Mouse (Mus musculus) cerebellum, postnatal 4 days (tissue): ENCODE results near the gene Fundc1.
"Not testable (repeated sequence)": the region's sequence is repeated elsewhere in the genome, so short reads cannot be mapped to it uniquely, and the experiment has no call there.

Source experiments
- DNase-seq, 2 experiments: peaks; one replicate each; pipeline ENCODE4 v3.0.0; 2022; ENCODE audit warnings: low spot score in 2 of 2, mixed read lengths in 1 of 2

Gene Fundc1

DNA sequence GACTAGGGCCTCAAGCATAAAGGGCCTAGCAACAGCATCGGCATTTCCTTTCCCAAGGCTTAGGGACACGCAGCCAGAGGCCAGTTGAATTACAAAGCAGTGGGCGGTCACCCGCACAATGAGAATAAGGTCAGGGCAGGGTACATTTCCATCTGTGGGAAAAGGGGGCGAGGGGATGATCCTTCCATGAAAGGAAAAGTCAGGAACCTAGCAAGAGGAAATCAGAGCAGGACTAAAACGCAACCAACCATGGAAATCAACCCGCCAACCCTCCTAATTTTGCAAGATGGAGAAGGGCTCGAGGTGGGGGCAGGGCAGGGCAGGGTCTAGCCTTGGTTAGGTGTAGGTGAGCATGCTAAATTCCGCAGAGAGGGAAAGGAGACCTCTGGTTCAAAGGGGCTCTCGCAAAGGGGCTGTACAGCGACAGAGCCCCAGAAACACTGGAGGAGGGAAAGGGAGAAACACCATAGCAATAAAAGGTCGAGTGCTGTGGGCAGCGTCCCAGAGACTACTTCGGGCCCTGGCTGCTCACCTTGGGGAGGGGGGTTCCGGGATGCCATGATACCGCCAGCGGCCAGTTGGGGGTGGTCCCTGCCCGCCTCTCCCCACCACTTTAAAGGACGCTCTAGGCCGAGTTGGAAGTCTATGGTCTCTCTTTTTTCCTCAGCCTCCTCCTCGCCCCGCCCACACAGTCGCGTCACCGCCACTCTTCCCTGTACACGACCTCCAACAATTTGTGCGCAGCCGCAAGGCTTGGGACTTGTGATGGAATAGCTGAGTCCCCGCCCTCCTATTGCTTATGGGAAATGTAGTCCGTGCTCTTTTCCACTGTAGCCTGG is at the start of gene Fundc1:
Gene Fundc1, minus strand, starts transcription at position 705 of the 839 bp plus-strand sequence.
- peak; percentile 70 to 86 for DNase-seq

DNA sequence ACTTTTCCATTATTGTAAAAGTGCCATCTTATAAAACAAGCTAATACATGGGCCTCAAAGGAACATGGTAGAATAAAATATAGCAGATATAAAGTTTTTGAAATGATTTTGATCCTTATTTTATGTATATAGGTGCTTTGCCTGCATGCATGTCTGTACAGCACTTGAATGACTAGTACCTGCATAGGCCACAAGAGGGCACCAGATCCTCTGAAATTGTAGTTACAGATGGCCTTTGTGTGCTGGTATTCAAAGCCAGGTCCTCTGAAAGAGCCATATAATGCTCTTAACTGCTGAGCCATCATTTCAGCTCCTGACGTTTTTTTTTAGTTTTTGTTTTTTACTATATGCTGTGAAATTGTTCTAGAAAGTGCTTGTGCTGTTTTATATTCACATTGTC is 39.1 kb upstream of the Fundc1 start:
- DNase-seq, result no peak

GRCm38 (mm10) chrX:17608763-17609162 is 36.6 kb upstream of the Fundc1 start:
- no peak for DNase-seq

DNA sequence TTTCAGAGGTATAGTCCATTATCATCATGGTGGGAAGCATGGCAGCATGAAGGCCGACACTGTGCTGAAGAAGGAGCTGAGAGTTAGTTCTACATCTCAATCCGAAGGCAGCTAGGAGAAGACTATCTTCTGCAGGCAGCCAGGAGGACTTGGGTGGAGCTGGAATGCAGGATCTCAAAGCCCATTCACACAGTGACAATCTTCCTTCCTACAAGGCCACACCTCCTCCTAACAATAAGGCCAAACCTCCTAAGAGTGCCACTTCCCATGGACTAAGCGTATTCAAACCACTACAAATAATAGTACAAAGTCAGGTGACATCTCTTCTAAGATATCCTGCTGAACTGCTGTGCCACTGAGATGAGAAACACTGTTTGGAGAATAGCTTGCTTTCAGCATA is 35.5 kb upstream of the Fundc1 start:
- DNase-seq, result no peak

- no peak for DNase-seq
Measured at GRCm38 (mm10) chrX:17593331-17593730, 21.2 kb upstream of the Fundc1 start.

DNA sequence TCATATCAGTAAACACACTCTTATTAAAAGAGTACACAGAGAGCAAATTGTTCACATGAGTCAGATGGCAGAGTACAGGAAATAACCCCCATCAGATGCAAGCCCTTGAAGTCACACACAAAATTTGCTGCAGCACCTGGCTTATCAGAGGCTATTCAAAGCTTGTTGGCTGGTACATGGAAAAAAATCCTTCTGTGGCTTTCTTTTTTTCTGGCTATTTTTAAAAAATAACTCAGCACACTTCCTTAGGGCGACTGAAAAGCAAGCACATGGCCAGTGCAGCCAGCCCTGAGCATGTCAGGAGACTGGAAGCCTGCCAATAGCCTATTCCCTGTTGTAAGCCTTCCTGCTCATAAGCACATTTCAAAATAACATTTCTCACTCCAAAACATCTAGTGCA is 18.6 kb upstream of the Fundc1 start:
- DNase-seq, result peak in 1 of 2 experiments; percentile 14

DNA sequence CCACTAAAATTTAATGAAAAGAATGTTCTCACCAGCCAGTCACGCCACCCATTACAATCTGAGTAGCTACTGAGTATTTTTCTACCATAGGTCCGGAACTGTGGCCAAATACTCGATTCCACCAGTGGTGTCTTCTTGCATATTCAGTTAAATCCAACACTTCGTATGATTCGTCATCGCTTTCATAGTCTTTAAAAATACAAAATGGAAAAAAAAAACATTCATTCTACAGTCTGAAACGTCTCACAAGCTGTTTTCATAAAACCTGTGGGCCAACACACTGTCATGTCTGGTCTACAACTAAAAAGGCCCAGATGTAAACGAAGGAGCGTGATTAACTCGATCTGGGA is 879 bp downstream of the Fundc1 start:
- DNase-seq, result no peak

GRCm38 (mm10) chrX:17568670-17569069 is 3.5 kb downstream of the Fundc1 start:
- DNase-seq, result no peak

DNA sequence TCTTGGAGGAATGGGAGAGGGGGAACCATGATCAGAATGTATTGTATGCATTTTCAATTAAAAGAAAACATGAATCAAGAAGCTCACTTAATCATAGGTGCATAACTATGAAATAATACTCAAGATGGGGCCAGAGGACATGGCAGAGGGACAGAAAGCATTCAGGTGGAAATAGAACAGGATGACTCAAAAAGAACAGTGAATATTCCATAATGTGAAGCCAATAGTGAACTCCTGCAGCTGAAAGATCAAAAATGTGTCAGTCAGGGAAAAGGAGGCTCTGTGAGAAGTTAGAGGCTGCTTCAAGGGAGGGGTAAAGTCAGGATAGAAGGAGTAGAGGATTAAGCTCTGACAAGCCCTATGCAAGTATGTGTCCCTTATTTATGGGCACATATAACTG is 6.4 kb downstream of the Fundc1 start:
- no peak for DNase-seq

GRCm38 (mm10) chrX:17564732-17565131 is 7.4 kb downstream of the Fundc1 start:
- DNase-seq, result no peak

DNA sequence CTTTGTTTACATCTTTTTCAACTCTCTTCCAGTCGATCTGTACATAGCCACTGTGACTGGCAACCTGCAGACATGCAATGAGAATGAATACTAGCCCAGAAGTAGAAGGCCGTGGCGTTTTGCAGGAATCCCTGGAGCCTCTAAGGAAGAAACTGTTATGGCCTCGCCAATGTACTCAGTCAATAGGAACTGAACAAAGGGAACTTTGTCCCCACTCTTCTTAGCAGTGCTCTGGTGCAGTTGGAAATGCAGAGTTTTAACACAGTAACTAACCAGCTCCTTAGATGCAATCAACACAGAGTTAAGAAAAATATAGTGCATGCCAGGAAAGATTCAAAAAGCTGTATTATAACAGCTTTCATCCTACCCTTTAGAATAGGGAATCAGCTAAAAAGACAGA is 13.4 kb downstream of the Fundc1 start:
- no peak for DNase-seq

DNA sequence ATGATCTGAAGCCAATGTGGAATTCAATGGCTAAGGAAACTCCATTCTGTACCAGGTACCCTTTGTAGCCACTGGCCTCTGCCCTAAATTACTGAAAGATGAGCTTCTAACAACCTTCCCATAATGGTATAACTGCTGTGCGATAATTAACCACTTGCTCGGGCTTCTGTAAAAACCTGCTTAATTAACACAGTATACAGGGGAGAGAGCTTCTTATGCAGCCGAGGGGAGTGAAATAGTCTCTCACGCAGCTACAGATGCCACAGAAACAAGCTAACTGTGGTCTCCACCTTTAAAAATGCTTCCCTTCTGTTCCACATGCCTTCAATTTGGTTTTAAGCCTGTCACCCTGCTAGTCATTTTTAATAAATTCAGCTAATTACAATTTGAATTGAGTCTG is 17.6 kb downstream of the Fundc1 start:
- DNase-seq, result no peak

DNA sequence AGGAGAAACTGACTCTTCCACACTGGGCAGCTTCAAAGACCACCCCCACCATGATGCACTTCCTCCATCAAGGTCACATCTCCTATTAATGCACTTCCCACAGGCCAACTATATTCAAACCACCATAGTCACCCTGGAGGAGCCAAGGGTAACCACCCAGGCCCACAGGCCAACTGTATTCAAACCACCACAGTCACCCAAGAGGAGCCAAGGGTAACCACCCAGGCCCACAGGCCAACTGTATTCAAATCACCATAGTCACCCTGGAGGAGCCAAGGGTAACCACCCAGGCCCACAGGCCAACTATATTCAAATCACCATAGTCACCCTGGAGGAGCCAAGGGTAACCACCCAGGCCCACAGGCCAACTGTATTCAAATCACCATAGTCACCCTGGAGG is 20.5 kb downstream of the Fundc1 start:
- not testable (repeated sequence) for DNase-seq

GRCm38 (mm10) chrX:17547143-17547806 is 24.9 kb downstream of the Fundc1 start:
- DNase-seq, result no peak

DNA sequence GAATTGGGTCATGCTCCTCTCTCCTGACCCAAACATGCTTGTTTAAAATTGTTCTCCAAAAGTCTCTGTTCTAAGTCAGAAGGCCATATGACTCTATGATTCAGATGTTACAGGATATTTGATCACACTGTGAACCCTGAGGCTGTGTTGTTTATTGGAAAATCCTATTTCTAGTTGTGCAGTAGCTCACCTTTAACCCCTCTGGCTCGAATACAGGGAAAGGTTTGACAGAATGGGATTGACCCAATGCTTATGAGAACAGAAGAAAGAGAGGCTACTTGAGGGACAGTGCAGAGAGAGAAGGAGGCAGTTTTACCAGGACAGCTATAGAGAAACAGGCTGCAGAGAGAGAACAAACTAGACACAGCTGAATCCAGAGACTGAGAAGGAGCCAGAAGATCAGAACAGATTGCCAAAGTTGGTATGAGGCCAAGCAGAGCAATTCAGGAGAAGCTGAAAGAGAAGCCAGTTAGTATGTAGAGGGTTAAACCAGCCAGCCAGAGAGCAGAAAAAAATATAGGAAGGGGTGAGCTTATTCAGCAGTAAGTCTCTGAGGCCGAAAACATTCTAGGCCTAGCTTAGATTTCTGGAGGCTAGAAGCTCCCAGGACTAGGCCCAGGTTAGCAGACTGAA is 27.1 kb downstream of the Fundc1 start:
- no peak for DNase-seq

DNA sequence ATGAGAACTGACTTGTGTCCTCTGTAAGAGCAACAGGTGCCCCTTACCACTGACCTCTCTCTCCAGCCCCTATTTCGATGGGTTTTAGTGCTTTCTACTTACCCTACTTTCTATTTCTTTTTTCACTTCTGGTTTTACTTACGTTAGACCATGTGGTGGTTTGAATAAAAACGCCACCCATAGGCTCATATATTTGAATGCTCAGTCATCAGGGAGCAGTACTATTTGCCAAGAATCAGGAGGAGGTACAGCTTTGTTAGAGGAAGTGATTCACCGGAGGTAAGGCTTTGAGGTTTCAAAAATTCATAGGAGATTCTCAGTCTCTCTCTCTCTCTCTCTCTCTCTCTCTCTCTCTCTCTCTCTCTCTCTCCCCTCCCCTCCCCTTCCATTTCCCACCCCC is 34.4 kb downstream of the Fundc1 start:
- no peak for DNase-seq

GRCm38 (mm10) chrX:17527008-17527407 is 45.1 kb downstream of the Fundc1 start:
- DNase-seq, result no peak

DNA sequence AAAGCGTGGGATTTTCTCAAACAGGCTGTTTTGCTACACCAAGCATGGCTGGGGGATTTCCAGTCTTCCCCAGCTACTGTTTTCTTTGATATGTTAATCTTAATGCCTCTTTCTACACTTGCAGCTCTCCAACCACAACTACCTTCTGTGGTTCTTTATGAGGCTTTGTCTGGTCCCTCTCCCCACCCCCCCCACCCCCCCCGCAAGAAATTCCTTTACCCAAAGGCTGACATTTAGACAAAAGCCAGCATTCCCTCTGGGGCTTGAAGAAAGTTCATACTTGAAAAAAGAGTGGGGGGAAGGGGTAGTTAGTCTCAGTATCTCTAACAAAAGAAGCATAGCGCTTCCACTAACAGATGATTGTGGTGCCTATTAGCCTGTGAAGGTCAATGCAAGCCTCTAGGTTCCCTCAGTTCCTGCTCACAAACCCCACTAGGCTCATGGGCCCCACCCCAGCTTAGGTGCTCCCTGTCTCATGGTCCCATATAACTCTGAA is 50.9 kb downstream of the Fundc1 start:
- DNase-seq, result no peak

- DNase-seq, result no peak
Measured at GRCm38 (mm10) chrX:17520086-17520485, 52.0 kb downstream of the Fundc1 start.

DNA sequence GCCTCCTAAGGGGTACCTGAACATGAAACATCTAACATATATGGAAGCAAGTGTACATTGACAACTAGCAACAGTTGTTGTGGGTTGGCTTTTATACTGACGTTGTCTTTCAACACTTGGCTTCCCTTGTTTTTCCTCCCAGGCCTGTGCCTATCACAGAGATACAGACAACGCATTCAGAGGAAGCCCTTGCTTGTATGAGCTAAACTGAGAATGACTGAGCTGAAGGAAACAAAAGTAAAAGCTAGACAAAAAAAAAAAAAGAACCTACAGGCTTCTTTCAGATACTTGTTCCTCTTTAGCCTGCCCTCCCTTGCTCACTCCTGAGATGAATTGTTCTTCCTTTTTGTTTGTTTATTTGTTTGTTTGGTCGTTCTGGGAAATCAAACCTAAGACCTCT is 58.1 kb downstream of the Fundc1 start:
- DNase-seq, result no peak

- no peak for DNase-seq
Measured at GRCm38 (mm10) chrX:17512021-17512602, 60.0 kb downstream of the Fundc1 start.
